Comparison of ENCODE assay signal across 9 mouse cellular contexts in the genomic region with DNA sequence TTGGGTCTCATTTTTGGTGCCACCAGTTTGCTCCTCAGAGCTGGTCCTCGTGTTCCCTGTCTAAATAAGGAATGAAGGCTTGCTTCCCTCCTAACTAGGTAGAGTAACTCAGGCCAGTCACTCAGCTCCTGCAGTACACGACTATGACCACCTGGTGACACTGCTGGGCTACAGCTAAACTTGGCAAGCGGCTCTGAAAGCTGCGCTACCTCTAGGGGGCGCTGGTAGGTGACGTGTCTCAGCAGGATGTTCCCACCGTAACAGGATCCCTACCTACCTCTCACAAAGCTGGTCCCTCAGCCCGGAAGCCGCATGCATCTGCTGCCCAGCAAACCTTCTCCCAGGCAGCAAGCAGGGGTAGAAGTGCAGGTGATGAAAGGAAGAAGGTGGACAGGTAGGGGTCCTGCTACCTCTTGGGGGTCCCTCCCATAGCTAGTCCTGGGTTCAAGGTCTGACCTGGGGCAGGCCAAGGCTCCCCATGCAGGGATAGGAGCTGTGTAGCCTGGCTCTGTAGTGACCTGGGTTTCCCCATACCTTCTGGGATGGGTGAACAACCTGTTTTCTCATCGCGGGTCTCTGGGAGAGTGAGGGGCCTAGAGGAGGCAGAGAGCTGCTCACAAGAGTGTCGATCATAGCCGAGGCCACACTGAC. TPM values are rescaled to one million over a fixed set of nuclear protein-coding genes. Genes with fewer than 3 reads are reported as not detected.
DNase-seq lines count a peak whose midpoint lies in the region; ATAC-seq and TF ChIP-seq lines count a peak whose summit lies in the region.
"Had no signal": no experiment of that assay in that cellular context is flagged by ENCODE, and none has a peak within 500 bp of the region (broad histone marks: within the 10 kb centered on the region; RNA-seq: fewer than 3 reads in every experiment).

No protein-coding gene starts in this region.

- no peak overlapping the region for H3K4me2 ChIP-seq in forebrain, embryonic 13.5 days
- H3K4me2 ChIP-seq in liver, embryonic 16.5 days (ENCODE audit: low read depth, low read length) = no peak overlapping the region
- H3K4me2 ChIP-seq: limb, embryonic 15.5 days had no signal

- no peak for TF ChIP-seq POLR2A in ES-Bruce4 (IDR thresholded peaks at IDR 0.05; ENCODE audit: insufficient read depth, low read length)

- no peaks in the 10 kb centered on the region for H3K4me1 ChIP-seq in ES-Bruce4 (ENCODE audit: control insufficient read depth, insufficient read depth, low read length)
- H3K4me1 ChIP-seq in forebrain, embryonic 13.5 days = peaks cover 8% of the 10 kb centered on the region
- no peaks in the 10 kb centered on the region for H3K4me1 ChIP-seq in liver, embryonic 16.5 days (ENCODE audit: control insufficient read depth, low read depth, low read length)

- TF ChIP-seq EP300 in ES-Bruce4 (IDR thresholded peaks at IDR 0.05; ENCODE audit: insufficient read depth, low read depth, low read length) = peak; percentile 66

- peak; percentile 53; the same call in 1 of the 2 replicates for ATAC-seq in forebrain, embryonic 13.5 days
- peak; percentile 67 for ATAC-seq in liver, embryonic 16.5 days (ENCODE audit: low read depth)
- peak; percentile 94 for ATAC-seq in neutrophil, adult 5-6 weeks (ENCODE audit: extremely low read depth, insufficient number of reproducible peaks, low FRiP score, poor library complexity, severe bottlenecking)

- no peak overlapping the region for H3K4me3 ChIP-seq in ES-Bruce4 (ENCODE audit: low read depth, low read length)
- no peak overlapping the region for H3K4me3 ChIP-seq in forebrain, embryonic 13.5 days
- H3K4me3 ChIP-seq in liver, embryonic 16.5 days (ENCODE audit: low read depth, low read length) = no peak overlapping the region
- H3K4me3 ChIP-seq: limb, embryonic 15.5 days had no signal

- peak; percentile 100 for TF ChIP-seq CTCF in ES-Bruce4 (IDR thresholded peaks at IDR 0.05; ENCODE audit: low read depth, low read length)

- peak; percentile 88 for DNase-seq in c-Kit-positive CD71-positive TER-119-negative erythroid progenitor cells, embryonic 14.5 days (ENCODE audit: low read depth)
- peak; percentile 88 to 95 for DNase-seq in heart, postnatal 10 days
- peak; percentile 88 to 95 for DNase-seq in kidney, postnatal 36 days
- peak; percentile 94 for DNase-seq in testis, postnatal 10 days (ENCODE audit: low spot score)

- intact Hi-C loops in heart, postnatal 10 days (cut with DNase I) = loop anchor here (5.0 kb wide), 4 partner anchors 62 to 362 kb away; no protein-coding TSS in a partner anchor

- H3K27me3 ChIP-seq in ES-Bruce4 (ENCODE audit: control insufficient read depth, insufficient read depth, low read length, poor library complexity, severe bottlenecking) = no peaks in the 10 kb centered on the region
- no peaks in the 10 kb centered on the region for H3K27me3 ChIP-seq in forebrain, embryonic 13.5 days
- no peaks in the 10 kb centered on the region for H3K27me3 ChIP-seq in liver, embryonic 16.5 days (ENCODE audit: control insufficient read depth, insufficient read depth, low read depth, low read length)
- H3K27me3 ChIP-seq: limb, embryonic 15.5 days had no signal

- H3K9me3 ChIP-seq in ES-Bruce4 (replicated peaks; ENCODE audit: control insufficient read depth, insufficient read depth, low read length, poor library complexity, severe bottlenecking) = no peaks in the 10 kb centered on the region
- no peaks in the 10 kb centered on the region for H3K9me3 ChIP-seq in forebrain, embryonic 13.5 days (replicated peaks)
- no peaks in the 10 kb centered on the region for H3K9me3 ChIP-seq in liver, embryonic 16.5 days (replicated peaks; ENCODE audit: control insufficient read depth, low read length)
- H3K9me3 ChIP-seq: limb, embryonic 15.5 days had no signal

- H3K9ac ChIP-seq in ES-Bruce4 (ENCODE audit: low read depth, poor library complexity, severe bottlenecking) = no peak overlapping the region
- H3K9ac ChIP-seq in forebrain, embryonic 13.5 days = no peak overlapping the region
- H3K9ac ChIP-seq in liver, embryonic 16.5 days (ENCODE audit: low read depth, low read length) = no peak overlapping the region
- H3K9ac ChIP-seq: limb, embryonic 15.5 days had no signal

- no peak overlapping the region for H3K27ac ChIP-seq in ES-Bruce4 (ENCODE audit: insufficient read depth, low read length)
- no peak overlapping the region for H3K27ac ChIP-seq in forebrain, embryonic 13.5 days
- no peak overlapping the region for H3K27ac ChIP-seq in liver, embryonic 16.5 days (ENCODE audit: low read length)
- H3K27ac ChIP-seq: limb, embryonic 15.5 days had no signal

- WGBS in forebrain, embryonic 13.5 days = 31% methylated on average over 13 of the region's 13 CpGs
- 29% methylated on average over 13 of the region's 13 CpGs for WGBS in liver, embryonic 16.5 days (ENCODE audit: insufficient replicate concordance)

- no peaks in the 10 kb centered on the region for H3K36me3 ChIP-seq in ES-Bruce4 (ENCODE audit: control insufficient read depth, insufficient read depth, low read length, poor library complexity, severe bottlenecking)
- H3K36me3 ChIP-seq in forebrain, embryonic 13.5 days (ENCODE audit: poor library complexity, severe bottlenecking) = no peaks in the 10 kb centered on the region
- no peaks in the 10 kb centered on the region for H3K36me3 ChIP-seq in liver, embryonic 16.5 days (ENCODE audit: control insufficient read depth, insufficient read depth)
- H3K36me3 ChIP-seq: limb, embryonic 15.5 days had no signal

RNA-seq across cellular contexts. Expression of a gene that starts 16.0 kb away (rescaled TPM):
- polyA plus RNA-seq in ES-Bruce4 (2011; ENCODE audit: insufficient read depth, insufficient read length, low read depth, missing spikeins) = 1,045 and 1,093 TPM in 2 replicates
- polyA plus RNA-seq in forebrain, embryonic 13.5 days (2015; fragmentation: Nextera tagmentation; extraction: Ambion mirVana) = 808 and 853 TPM in 2 replicates
- total RNA-seq in heart, postnatal 10 days (2021) = 100 to 1,000 TPM; 167 to 175 TPM
- 232 and 241 TPM in 2 replicates for polyA plus RNA-seq in liver, embryonic 16.5 days (2015; fragmentation: Nextera tagmentation; extraction: Ambion mirVana)
- total RNA-seq in neutrophil, adult 5-6 weeks (2017) = 573 and 592 TPM in 2 replicates

RNA-seq across cellular contexts. Expression of a gene that starts 16.3 kb away (rescaled TPM):
- polyA plus RNA-seq in ES-Bruce4 (2011; ENCODE audit: insufficient read depth, insufficient read length, low read depth, missing spikeins) = 18.3 and 20.3 TPM in 2 replicates
- polyA plus RNA-seq in forebrain, embryonic 13.5 days (2015; fragmentation: Nextera tagmentation; extraction: Ambion mirVana) = 25.8 and 26.3 TPM in 2 replicates
- 10 to 100 TPM; 19.7 to 19.9 TPM for total RNA-seq in heart, postnatal 10 days (2021)
- 11.1 TPM in 2 replicates for polyA plus RNA-seq in liver, embryonic 16.5 days (2015; fragmentation: Nextera tagmentation; extraction: Ambion mirVana)
- 4.3 and 5.2 TPM in 2 replicates for total RNA-seq in neutrophil, adult 5-6 weeks (2017)

RNA-seq across cellular contexts. Expression of a gene that starts 37.0 kb away (rescaled TPM):
- 5.9 and 6.7 TPM in 2 replicates for polyA plus RNA-seq in ES-Bruce4 (2011; ENCODE audit: insufficient read depth, insufficient read length, low read depth, missing spikeins)
- 14.9 and 18.8 TPM in 2 replicates for polyA plus RNA-seq in forebrain, embryonic 13.5 days (2015; fragmentation: Nextera tagmentation; extraction: Ambion mirVana)
- 1 to 10 TPM; 4.7 to 5.1 TPM for total RNA-seq in heart, postnatal 10 days (2021)
- 2.8 and 3.1 TPM in 2 replicates for polyA plus RNA-seq in liver, embryonic 16.5 days (2015; fragmentation: Nextera tagmentation; extraction: Ambion mirVana)
- total RNA-seq in neutrophil, adult 5-6 weeks (2017) = 13.4 and 15.8 TPM in 2 replicates

RNA-seq across cellular contexts. Expression of a gene that starts 49.9 kb away (rescaled TPM):
- polyA plus RNA-seq in ES-Bruce4 (2011; ENCODE audit: insufficient read depth, insufficient read length, low read depth, missing spikeins) = 28.4 and 31.8 TPM in 2 replicates
- polyA plus RNA-seq in forebrain, embryonic 13.5 days (2015; fragmentation: Nextera tagmentation; extraction: Ambion mirVana) = 13.2 and 15.2 TPM in 2 replicates
- 10 to 100 TPM; 20.9 to 21.6 TPM for total RNA-seq in heart, postnatal 10 days (2021)
- polyA plus RNA-seq in liver, embryonic 16.5 days (2015; fragmentation: Nextera tagmentation; extraction: Ambion mirVana) = 8.4 and 9.4 TPM in 2 replicates
- total RNA-seq in neutrophil, adult 5-6 weeks (2017) = 7.0 and 9.5 TPM in 2 replicates

RNA-seq across cellular contexts. Expression of a gene that starts 57.1 kb away (rescaled TPM):
- polyA plus RNA-seq in ES-Bruce4 (2011; ENCODE audit: insufficient read depth, insufficient read length, low read depth, missing spikeins) = 4.2 and 4.4 TPM in 2 replicates
- polyA plus RNA-seq in forebrain, embryonic 13.5 days (2015; fragmentation: Nextera tagmentation; extraction: Ambion mirVana) = 0.43 TPM in 1 of 2 replicates, not detected in the other
- total RNA-seq in heart, postnatal 10 days (2021) = 1 to 10 TPM in 1 of 2 experiments, under 1 TPM in 1; 0.69 to 1.9 TPM
- polyA plus RNA-seq in liver, embryonic 16.5 days (2015; fragmentation: Nextera tagmentation; extraction: Ambion mirVana) = 0.27 and 0.36 TPM in 2 replicates
- 1.6 and 1.9 TPM in 2 replicates for total RNA-seq in neutrophil, adult 5-6 weeks (2017)
